Mouse (Mus musculus) CD4-positive naive resting alpha-beta T cell, adult 57 days (primary cell): ENCODE measurements around the gene Ttk. TPM values are rescaled to one million over a fixed set of nuclear protein-coding genes. Genes with fewer than 3 reads are reported as not detected.

Source experiments
- total RNA-seq: library from RNA; stranded (reverse); gene quantifications from one replicate; pipeline ENCODE4 v1.2.4, GENCODE M21; 2023

The Ttk gene
- total RNA-seq, result not detected

GRCm38 (mm10) chr9:83833811-83834747, at the start of gene Ttk:
TSS of gene Ttk (plus strand) at chr9:83834689.

DNA sequence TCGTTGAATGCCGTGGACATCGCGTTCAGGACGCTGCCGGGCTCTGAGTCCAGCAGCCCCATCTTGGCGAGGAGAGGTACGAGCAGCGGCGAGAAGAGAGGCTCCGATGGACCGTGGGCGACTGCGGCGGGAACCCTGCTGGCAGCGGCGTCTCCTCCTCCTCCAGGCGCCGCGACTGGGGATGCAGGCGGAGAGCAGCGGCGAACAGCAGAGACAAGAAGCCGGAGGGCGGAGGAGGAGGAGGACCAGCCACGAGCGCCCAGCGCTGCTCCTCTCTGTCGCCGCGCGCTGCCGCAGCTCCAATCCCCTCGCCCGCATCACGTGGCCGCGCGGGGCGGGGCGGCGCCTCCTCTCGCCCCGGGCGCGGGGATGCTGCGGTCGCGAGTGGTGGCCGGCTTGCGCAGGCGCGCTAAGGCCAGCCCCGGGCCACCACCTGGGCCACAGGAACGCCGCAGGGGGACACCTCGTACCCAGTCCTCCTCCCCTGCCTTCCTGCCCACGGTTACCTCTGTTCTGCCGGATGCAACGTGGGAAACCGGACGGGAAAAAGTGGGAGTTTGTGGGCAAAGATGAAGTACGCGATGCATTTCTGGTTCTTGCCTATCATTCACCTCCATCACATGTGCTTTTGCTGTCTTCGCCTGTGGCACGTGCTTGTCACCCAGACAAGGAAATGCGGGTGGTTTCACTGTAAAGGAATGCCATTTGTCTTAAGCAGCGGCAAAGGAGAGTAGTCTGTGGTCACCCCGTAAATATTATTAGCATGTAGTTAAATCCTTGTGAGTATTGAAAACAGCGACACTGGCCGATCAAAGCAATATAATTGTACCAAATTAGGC, 28.3 kb upstream of the Ttk start, which contains the start of gene Elovl4:
Gene Elovl4, minus strand, starts transcription at position 301 of the 839 bp plus-strand sequence.

Other genes starting within 250 kb of the Ttk start
- not detected for gene Elovl4, start 28.4 kb upstream of the Ttk start, total RNA-seq
- gene Bckdhb, start 90.5 kb downstream of the Ttk start, total RNA-seq, result 16.1 TPM